Mouse (Mus musculus): ENCODE data around the gene Gm13279. TPM values are rescaled to one million over a fixed set of nuclear protein-coding genes. Genes with fewer than 3 reads are reported as not detected.
A peak's percentile ranks its signal among the peaks of the same experiment; 100 is the strongest.
"Not testable (repeated sequence)": the region's sequence is repeated elsewhere in the genome, so short reads cannot be mapped to it uniquely, and the experiment has no call there.

Gm13279 gene
- total RNA-seq (2021), result not detected
- long read RNA-seq, experiment 1, result 0 reads
- long read RNA-seq, experiment 2, result 0 reads

DNA sequence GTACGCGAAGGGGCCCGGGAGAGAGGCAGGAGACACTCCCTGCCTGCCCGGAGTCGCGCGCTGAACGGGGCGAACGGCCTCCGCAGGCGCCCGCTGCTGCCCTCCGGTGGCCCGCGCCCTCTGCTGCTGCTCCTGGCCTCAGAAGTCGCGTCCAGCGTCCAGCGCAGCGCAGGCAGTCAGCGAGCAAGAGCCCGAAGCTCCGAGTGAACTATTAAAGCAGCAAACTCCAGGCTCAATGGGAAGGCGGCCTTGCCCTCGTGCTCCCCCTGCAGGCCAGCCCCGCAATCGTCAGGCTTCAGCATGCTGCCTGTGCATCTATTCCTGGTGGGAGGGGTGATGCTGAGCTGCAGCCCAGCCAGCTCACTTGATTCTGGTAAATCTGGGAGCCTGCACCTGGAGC lies at the start of gene Gm13279:
Gene Gm13279, plus strand, starts transcription at position 301 of the 400 bp plus-strand sequence.
- not testable (repeated sequence) for DNase-seq (ENCODE audit: low spot score in 2 of 2)

DNA sequence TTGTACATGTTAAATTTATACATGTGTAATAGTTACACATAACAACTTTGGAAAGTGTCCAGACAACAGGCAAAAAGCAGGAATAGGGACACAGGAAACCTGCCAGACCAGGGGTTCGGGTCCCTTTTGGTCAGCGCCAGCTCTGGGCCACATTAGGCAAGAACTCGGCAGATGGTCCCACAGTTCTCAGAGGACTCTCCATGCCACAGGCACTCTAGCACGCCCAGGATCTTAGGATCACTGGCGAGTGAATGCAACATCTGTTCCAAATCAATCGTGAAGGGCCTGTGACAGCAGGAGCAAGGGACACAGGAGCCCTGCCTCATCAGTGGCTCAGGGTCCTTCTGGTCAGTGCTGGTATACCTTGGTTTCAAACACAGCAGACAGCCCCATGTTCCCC lies 47.3 kb upstream of the Gm13279 start:
- DNase-seq (ENCODE audit: low spot score in 2 of 2), result no peak

DNA sequence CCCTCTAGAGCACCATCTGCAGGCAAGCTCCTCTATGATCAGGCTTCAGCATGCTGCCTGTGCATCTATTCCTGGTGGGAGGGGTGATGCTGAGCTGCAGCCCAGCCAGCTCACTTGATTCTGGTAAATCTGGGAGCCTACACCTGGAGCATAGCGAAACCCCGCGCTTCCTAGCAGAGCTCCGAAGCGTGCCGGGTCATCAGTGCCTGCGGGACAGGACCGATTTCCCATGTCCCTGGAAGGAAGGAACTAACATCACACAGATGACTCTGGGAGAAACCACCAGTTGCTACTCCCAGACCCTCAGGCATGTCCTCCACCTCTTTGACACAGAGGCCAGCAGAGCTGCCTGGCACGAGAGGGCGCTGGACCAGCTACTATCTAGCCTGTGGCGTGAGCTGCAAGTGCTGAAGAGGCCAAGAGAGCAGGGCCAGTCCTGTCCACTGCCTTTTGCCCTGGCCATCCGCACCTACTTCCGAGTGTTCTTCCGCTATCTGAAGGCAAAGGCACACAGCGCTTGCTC lies 42.3 kb upstream of the Gm13279 start, which contains the start of gene Gm13271:
Gene Gm13271, plus strand, starts transcription at position 51 of the 523 bp plus-strand sequence.
- DNase-seq (ENCODE audit: low spot score in 2 of 2), result peak; percentile 65 to 78

DNA sequence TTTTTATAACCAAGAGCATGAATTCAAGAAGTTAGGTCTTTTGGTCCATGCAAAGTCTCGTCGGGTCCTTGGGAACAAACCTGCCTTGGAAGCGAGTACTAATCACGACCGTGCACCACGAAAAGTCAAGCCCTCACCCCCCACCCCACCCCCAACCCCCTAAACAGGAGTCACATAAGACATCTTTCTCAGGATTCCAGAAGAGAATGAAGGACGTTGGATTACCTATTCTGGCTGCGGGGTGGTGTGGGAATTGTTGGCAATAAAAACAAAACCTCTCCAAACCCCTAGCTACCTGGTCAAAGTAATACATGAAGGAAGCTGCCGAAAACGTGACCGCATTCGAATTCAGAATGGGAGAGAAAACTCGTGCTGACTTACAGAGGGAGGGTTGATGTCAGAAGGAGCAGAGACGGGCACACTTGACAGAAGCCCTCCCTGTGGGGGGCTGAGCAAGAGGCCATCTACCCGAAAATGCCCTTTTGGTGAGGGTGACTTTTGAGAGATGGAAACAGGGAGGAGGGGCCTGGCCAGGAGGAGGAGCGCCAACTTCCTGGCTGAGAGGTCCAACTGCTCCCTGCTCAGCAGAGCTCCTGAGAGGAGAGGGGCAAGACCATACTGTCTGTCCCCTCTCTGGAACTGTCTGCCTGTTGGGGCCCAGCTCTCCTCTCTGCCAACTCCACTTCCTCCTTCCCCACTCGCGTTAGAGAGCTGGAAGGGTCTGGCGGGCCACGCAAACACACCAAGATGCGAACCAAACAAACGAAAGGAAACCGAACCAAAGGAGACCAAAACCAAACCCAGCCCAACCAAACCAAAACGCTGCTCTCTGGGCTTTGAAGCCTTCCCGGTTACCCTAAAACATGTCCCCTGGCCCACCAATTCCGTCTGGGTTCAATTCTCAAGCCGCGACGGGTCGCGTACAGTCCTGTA lies 40.4 kb upstream of the Gm13279 start:
- not testable (repeated sequence) for DNase-seq (ENCODE audit: low spot score in 2 of 2)

DNA sequence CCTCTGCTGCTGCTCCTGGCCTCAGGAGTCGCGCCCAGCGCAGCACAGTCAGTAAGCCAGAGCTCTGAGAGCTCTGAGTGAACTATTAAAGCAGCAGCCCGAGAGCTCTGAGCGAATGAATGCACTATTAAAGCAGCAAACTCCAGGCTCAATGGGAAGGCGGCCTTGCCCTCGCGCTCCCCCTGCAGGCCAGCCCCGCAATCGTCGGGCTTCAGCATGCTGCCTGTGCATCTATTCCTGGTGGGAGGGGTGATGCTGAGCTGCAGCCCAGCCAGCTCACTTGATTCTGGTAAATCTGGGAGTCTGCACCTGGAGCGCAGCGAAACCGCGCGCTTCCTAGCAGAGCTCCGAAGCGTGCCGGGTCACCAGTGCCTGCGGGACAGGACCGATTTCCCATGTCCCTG lies 39.6 kb upstream of the Gm13279 start:
- peak; percentile 92 to 94 for DNase-seq (ENCODE audit: low spot score in 2 of 2)

DNA sequence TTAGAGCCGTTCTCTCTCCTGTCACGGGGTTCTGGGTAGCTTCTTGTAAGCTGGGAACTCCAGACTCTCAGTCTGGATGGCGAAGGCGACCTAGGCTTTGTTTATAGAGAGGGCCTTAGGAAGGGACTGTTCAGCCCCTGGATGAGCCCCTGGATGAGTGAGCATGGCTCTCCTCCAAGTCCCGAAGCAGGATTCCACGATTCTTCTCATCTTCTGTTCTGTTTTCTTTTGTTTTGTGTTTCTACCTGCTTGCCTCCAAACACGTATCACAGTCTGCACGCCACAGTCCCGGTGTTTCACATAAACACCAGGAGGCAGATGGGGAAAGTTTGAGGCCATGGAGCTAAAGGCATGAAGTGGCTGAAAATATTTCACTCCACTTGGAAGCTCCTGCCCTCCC lies 38.4 kb upstream of the Gm13279 start:
- DNase-seq (ENCODE audit: low spot score in 2 of 2), result not testable (repeated sequence)

DNA sequence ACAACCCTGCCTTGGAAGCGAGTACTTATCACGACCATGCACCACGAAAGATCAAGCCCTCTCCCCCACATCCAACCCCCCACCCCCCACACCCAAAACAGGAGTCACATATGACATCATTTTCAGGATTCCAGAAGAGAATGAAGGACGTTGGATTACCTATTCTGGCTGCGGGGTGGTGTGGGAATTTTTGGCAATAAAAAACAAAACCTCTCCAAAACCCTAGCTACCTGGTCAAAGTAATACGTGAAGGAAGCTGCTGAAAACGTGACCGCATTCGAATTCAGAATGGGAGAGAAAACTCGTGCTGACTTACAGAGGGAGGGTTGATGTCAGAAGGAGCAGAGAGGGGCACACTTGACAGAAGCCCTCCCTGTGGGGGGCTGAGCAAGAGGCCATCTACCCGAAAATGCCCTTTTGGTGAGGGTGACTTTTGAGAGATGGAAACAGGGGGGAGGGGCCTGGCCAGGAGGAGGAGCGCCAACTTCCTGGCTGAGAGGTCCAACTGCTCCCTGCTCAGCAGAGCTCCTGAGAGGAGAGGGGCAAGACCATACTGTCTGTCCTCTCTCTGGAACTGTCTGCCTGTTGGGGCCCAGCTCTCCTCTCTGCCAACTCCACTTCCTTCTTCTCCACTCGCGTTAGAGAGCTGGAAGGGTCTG lies 37.5 kb upstream of the Gm13279 start, which contains the start of gene Gm13283:
Gene Gm13283, plus strand, starts transcription at position 510 of the 659 bp plus-strand sequence.
- peak; percentile 13 to 33 for DNase-seq (ENCODE audit: low spot score in 2 of 2)

DNA sequence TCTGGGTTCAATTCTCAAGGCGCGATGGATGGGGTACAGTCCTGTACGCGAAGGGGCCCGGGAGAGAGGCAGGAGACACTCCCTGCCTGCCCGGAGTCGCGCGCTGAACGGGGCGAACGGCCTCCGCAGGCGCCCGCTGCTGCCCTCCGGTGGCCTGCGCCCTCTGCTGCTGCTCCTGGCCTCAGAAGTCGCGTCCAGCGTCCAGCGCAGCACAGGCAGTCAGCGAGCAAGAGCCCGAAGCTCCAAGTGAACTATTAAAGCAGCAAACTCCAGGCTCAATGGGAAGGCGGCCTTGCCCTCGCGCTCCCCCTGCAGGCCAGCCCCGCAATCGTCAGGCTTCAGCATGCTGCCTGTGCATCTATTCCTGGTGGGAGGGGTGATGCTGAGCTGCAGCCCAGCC lies 36.8 kb upstream of the Gm13279 start:
- peak; percentile 21 to 58 for DNase-seq (ENCODE audit: low spot score in 2 of 2)

DNA sequence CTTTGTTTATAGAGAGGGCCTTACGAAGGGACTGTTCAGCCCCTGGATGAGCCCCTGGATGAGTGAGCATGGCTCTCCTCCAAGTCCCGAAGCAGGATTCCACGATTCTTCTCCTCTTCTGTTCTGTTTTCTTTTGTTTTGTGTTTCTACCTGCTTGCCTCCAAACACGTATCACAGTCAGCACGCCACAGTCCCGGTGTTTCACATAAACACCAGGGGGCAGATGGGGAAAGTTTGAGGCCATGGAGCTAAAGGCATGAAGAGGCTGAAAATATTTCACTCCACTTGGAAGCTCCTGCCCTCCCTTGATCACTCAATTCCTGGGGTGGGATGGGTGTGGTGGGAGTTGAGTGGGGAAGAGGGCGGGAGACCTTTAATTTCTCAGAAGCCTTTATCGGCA lies 35.4 kb upstream of the Gm13279 start:
- DNase-seq (ENCODE audit: low spot score in 2 of 2), result peak; percentile 68 to 83

DNA sequence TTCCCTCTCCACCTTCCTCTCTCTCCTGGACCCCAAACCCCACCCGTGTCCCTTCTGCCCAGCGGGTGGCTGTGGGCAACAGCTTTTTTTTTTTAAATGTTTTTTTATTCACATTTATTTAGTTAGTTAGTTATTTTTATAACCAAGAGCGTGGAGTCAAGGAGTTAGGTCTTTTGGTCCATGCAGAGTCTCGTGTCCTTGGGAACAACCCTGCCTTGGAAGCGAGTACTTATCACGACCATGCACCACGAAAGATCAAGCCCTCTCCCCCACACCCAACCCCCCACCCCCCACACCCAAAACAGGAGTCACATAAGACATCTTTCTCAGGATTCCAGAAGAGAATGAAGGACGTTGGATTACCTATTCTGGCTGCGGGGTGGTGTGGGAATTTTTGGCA lies 34.9 kb upstream of the Gm13279 start:
- not testable (repeated sequence) for DNase-seq (ENCODE audit: low spot score in 2 of 2)

DNA sequence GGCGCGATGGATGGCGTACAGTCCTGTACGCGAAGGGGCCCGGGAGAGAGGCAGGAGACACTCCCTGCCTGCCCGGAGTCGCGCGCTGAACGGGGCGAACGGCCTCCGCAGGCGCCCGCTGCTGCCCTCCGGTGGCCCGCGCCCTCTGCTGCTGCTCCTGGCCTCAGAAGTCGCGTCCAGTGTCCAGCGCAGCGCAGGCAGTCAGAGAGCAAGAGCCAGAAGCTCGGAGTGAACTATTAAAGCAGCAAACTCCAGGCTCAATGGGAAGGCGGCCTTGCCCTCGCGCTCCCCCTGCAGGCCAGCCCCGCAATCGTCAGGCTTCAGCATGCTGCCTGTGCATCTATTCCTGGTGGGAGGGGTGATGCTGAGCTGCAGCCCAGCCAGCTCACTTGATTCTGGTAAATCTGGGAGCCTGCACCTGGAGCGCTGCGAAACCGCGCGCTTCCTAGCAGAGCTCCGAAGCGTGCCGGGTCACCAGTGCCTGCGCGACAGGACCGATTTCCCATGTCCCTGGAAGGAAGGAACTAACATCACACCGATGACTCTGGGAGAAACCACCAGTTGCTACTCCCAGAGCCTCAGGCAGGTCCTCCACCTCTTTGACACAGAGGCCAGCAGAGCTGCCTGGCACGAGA lies 33.7 kb upstream of the Gm13279 start:
- peak in 1 of 2 experiments; percentile 21 for DNase-seq (ENCODE audit: low spot score in 2 of 2)

DNA sequence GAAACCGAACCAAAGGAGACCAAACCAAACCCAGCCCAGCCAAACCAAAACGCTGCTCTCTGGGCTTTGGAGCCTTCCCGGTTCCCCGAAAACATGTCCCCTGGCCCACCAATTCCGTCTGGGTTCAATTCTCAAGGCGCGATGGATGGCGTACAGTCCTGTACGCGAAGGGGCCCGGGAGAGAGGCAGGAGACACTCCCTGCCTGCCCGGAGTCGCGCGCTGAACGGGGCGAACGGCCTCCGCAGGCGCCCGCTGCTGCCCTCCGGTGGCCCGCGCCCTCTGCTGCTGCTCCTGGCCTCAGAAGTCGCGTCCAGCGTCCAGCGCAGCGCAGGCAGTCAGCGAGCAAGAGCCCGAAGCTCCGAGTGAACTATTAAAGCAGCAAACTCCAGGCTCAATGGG lies 23.7 kb upstream of the Gm13279 start, which contains the start of gene Gm13290:
Gene Gm13290, plus strand, starts transcription at position 301 of the 400 bp plus-strand sequence.
- not testable (repeated sequence) for DNase-seq (ENCODE audit: low spot score in 2 of 2)

DNA sequence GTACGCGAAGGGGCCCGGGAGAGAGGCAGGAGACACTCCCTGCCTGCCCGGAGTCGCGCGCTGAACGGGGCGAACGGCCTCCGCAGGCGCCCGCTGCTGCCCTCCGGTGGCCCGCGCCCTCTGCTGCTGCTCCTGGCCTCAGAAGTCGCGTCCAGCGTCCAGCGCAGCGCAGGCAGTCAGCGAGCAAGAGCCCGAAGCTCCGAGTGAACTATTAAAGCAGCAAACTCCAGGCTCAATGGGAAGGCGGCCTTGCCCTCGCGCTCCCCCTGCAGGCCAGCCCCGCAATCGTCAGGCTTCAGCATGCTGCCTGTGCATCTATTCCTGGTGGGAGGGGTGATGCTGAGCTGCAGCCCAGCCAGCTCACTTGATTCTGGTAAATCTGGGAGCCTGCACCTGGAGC lies 20.6 kb upstream of the Gm13279 start, which contains the start of gene Gm13289:
Gene Gm13289, plus strand, starts transcription at position 301 of the 400 bp plus-strand sequence.
- DNase-seq (ENCODE audit: low spot score in 2 of 2), result not testable (repeated sequence)

DNA sequence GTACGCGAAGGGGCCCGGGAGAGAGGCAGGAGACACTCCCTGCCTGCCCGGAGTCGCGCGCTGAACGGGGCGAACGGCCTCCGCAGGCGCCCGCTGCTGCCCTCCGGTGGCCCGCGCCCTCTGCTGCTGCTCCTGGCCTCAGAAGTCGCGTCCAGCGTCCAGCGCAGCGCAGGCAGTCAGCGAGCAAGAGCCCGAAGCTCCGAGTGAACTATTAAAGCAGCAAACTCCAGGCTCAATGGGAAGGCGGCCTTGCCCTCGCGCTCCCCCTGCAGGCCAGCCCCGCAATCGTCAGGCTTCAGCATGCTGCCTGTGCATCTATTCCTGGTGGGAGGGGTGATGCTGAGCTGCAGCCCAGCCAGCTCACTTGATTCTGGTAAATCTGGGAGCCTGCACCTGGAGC lies 17.6 kb upstream of the Gm13279 start, which contains the start of gene Gm13272:
Gene Gm13272, plus strand, starts transcription at position 301 of the 400 bp plus-strand sequence.
- not testable (repeated sequence) for DNase-seq (ENCODE audit: low spot score in 2 of 2)

DNA sequence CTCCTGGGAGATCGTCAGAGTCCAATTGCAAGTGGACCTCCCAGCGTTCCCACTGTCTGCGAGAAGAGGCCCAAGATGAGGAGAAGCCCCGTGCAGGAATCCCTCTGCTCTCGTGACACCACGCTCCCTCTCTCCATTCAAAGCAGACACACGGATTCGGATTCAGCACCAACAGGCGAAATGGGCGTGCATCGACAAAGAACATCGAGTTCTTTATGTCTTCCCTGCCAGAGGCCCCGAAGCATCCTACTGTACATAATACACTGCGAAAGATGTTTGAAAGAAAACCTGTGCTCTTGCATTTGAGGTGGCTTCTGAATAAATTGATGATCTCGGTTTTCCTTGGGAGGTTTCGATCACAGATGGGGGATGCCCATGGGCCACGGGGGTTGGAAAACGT lies 16.9 kb upstream of the Gm13279 start:
- not testable (repeated sequence) for DNase-seq (ENCODE audit: low spot score in 2 of 2)

DNA sequence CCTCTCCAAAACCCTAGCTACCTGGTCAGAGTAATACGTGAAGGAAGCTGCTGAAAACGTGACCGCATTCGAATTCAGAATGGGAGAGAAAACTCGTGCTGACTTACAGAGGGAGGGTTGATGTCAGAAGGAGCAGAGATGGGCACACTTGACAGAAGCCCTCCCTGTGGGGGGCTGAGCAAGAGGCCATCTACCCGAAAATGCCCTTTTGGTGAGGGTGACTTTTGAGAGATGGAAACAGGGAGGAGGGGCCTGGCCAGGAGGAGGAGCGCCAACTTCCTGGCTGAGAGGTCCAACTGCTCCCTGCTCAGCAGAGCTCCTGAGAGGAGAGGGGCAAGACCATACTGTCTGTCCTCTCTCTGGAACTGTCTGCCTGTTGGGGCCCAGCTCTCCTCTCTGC lies 15.4 kb upstream of the Gm13279 start, which contains the start of gene Ifnz:
Gene Ifnz, plus strand, starts transcription at position 301 of the 400 bp plus-strand sequence.
- DNase-seq (ENCODE audit: low spot score in 2 of 2), result not testable (repeated sequence)

DNA sequence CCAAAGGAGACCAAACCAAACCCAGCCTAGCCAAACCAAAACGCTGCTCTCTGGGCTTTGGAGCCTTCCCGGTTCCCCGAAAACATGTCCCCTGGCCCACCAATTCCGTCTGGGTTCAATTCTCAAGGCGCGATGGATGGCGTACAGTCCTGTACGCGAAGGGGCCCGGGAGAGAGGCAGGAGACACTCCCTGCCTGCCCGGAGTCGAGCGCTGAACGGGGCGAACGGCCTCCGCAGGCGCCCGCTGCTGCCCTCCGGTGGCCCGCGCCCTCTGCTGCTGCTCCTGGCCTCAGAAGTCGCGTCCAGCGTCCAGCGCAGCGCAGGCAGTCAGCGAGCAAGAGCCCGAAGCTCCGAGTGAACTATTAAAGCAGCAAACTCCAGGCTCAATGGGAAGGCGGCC lies 14.9 kb upstream of the Gm13279 start:
- DNase-seq (ENCODE audit: low spot score in 2 of 2), result not testable (repeated sequence)

DNA sequence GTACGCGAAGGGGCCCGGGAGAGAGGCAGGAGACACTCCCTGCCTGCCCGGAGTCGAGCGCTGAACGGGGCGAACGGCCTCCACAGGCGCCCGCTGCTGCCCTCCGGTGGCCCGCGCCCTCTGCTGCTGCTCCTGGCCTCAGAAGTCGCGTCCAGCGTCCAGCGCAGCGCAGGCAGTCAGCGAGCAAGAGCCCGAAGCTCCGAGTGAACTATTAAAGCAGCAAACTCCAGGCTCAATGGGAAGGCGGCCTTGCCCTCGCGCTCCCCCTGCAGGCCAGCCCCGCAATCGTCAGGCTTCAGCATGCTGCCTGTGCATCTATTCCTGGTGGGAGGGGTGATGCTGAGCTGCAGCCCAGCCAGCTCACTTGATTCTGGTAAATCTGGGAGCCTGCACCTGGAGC lies 11.8 kb upstream of the Gm13279 start, which contains the start of gene Gm13276:
Gene Gm13276, plus strand, starts transcription at position 301 of the 400 bp plus-strand sequence.
- DNase-seq (ENCODE audit: low spot score in 2 of 2), result not testable (repeated sequence)

DNA sequence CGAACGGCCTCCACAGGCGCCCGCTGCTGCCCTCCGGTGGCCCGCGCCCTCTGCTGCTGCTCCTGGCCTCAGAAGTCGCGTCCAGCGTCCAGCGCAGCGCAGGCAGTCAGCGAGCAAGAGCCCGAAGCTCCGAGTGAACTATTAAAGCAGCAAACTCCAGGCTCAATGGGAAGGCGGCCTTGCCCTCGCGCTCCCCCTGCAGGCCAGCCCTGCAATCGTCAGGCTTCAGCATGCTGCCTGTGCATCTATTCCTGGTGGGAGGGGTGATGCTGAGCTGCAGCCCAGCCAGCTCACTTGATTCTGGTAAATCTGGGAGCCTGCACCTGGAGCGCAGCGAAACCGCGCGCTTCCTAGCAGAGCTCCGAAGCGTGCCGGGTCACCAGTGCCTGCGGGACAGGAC lies 8.8 kb upstream of the Gm13279 start, which contains the start of gene Gm13277:
Gene Gm13277, plus strand, starts transcription at position 231 of the 400 bp plus-strand sequence.
- peak; percentile 54 to 81 for DNase-seq (ENCODE audit: low spot score in 2 of 2)

DNA sequence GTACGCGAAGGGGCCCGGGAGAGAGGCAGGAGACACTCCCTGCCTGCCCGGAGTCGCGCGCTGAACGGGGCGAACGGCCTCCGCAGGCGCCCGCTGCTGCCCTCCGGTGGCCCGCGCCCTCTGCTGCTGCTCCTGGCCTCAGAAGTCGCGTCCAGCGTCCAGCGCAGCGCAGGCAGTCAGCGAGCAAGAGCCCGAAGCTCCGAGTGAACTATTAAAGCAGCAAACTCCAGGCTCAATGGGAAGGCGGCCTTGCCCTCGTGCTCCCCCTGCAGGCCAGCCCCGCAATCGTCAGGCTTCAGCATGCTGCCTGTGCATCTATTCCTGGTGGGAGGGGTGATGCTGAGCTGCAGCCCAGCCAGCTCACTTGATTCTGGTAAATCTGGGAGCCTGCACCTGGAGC lies 5.9 kb upstream of the Gm13279 start, which contains the start of gene Gm13278:
Gene Gm13278, plus strand, starts transcription at position 301 of the 400 bp plus-strand sequence.
- DNase-seq (ENCODE audit: low spot score in 2 of 2), result not testable (repeated sequence)

All from layer of hippocampus, postnatal 14 days (tissue).